Mouse (Mus musculus) cerebellum, postnatal 25 days (tissue): ENCODE data around the gene Idh2.
"Not testable (repeated sequence)": the region's sequence is repeated elsewhere in the genome, so short reads cannot be mapped to it uniquely, and the experiment has no call there.

Source experiments
- DNase-seq, 2 experiments: peaks; one replicate each; pipeline ENCODE4 v3.0.0; 2021; ENCODE audit warnings: mixed read lengths in 2 of 2

The Idh2 gene

GRCm38 (mm10) chr7:80115224-80115590 is at the start of gene Idh2:
Gene Idh2, minus strand, starts transcription at chr7:80115392.
- DNase-seq = peak; percentile 93 to 96

GRCm38 (mm10) chr7:80160945-80161306 is 45.7 kb upstream of the Idh2 start:
- peak in 1 of 2 experiments; percentile 19 for DNase-seq

DNA sequence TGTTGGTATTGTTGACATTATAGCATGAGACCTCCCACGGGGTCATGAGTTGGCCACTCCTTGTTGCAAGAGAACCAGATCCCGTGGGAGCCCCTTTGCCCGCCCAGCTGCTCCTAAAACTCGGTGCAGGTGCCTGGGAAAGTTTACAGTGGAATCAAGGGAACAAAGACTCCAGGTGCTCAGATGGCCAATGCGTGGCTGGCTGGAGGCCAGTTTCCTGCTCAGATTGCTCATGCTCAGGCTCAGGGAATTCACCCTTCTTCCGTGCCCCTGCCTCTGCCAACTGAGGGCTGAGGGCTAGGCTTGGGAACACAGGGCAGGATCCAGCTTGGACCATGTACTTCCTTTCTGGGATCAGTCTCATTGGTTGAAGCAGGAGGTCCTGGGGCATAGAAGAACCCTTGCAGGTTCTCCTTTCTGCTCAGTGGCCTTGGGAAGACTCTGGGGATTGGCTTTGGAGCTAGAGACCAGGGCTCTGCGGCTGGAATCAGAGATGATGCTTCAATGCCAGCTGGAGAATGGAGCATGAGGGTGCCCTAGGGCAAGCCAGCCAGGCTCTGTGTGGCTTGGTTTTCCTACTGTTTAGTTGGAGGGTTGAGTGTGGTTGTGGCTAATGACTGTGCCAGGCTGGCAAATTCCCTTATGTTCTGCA is 45.2 kb upstream of the Idh2 start:
- peak; percentile 22 to 47 for DNase-seq

- DNase-seq = no peak
These were observed 43.5 kb upstream of the Idh2 start for GRCm38 (mm10) chr7:80158496-80159268.

DNA sequence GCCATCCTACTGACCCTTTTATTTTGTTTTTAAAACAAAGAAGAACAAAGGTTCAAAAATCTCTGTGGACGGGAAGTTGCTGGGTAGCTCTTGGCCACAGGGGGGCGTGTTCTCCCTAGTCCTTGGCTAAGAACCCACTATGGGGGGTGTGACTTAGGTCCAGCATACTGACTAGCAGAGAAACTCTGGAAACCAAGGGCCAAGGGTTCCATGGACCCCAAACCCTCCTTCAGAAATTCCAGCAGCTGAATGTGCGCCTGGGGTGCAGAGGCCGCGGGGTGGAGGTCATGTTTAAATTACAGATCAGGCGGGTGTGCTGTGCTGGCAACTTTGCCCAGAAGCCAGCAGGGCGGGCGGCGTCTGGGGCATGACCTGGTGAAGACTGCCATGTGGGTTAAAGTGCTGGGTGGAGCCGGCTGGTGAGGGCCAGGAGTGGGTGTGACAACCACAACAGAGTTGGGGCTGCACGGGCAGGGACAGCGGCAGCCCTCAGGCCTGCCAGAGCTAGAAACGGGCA is 41.6 kb upstream of the Idh2 start:
- peak; percentile 14 to 48 for DNase-seq

GRCm38 (mm10) chr7:80154689-80155088 is 39.5 kb upstream of the Idh2 start:
- no peak for DNase-seq

GRCm38 (mm10) chr7:80152756-80153155 is 37.6 kb upstream of the Idh2 start:
- no peak for DNase-seq

DNA sequence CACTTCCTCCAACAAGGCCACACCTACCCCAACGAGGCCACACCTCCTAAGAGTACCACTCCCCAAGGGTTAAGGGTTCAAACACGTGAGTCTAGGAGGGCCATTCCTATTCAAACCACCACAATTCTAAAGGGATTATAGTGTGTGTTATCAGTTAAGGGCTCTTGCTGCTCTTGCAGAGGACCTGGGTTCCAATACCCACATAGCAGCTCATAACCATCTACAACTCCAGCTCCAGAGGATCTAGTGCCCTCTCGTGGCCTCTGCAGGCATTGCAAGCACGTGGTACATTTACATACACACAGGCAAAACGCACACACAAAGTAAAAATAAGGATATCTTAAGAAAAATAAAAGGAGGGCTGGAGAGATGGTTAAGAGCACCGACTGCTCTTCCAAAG is 37.0 kb upstream of the Idh2 start:
- DNase-seq = peak in 1 of 2 experiments; percentile 17

DNA sequence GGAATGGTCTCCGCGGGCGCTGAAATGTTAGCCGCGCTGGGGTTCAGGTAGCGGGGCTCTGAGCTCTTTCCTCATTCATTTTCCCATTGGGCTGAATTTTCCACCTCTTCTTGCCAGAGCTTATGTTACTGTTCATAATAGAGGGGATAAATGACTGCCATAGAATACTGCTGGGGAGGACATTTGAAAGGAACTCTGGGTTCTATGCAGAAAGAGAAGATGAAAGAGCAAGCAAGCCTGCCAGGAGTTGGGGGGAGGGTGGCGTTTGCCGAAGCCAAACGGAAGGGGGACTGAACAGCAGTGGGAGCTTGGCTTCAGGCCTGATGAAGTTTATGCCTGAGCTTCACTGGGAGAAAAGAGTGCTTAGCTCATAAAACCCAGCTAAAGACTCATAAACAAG is 34.2 kb upstream of the Idh2 start:
- DNase-seq = peak in 1 of 2 experiments; percentile 28

DNA sequence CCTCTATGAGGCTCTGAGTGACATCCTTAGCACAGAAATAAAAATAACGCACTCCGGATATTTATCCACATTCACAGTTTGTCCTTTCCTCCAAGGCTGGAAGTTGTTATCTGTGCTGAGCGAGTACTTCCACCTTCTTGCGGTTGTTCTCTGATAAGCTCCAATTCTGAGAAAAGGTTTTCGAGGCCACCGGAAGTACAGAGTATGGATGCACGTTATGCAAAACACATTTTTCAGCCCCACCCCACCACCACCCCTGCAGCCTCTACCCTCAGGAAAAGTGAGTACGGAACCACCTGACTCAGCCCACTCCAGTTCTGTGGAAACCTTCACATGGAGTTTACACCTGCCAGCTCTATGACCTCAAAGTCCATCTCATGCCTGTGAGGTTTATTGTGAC is 30.9 kb upstream of the Idh2 start:
- DNase-seq = no peak

DNA sequence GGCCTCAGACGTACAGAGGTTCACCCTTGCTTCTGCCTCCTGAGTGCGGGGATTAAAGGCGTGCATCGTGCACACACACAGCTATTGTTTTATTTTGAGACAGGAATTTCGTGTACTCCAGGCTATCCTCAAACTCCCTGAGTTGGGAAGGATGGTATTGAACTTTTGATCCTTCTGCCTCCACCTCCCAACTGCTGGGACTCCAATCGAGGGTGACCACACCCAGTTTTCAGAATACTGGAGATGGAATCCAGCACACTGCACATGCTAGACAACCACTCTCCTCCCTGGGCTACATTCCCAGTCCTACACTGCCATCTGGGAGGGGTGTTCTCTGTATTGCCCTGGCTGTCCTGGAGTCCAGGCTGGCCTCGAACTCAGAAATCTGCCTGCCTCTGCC is 29.5 kb upstream of the Idh2 start:
- DNase-seq = no peak

- peak; percentile 38 to 49 for DNase-seq
These were observed 28.4 kb upstream of the Idh2 start for GRCm38 (mm10) chr7:80143331-80144273.

GRCm38 (mm10) chr7:80140815-80141214 is 25.6 kb upstream of the Idh2 start:
- DNase-seq = peak; percentile 72 to 82

GRCm38 (mm10) chr7:80138375-80138774 is 23.2 kb upstream of the Idh2 start:
- no peak for DNase-seq

- DNase-seq = no peak
These were observed 20.0 kb upstream of the Idh2 start for GRCm38 (mm10) chr7:80135173-80135532.

- peak; percentile 63 to 74 for DNase-seq
These were observed 19.4 kb upstream of the Idh2 start for GRCm38 (mm10) chr7:80134454-80135172.

GRCm38 (mm10) chr7:80132541-80132940 is 17.3 kb upstream of the Idh2 start:
- peak; percentile 25 to 67 for DNase-seq

GRCm38 (mm10) chr7:80131315-80131714 is 16.1 kb upstream of the Idh2 start:
- DNase-seq = not testable (repeated sequence)

DNA sequence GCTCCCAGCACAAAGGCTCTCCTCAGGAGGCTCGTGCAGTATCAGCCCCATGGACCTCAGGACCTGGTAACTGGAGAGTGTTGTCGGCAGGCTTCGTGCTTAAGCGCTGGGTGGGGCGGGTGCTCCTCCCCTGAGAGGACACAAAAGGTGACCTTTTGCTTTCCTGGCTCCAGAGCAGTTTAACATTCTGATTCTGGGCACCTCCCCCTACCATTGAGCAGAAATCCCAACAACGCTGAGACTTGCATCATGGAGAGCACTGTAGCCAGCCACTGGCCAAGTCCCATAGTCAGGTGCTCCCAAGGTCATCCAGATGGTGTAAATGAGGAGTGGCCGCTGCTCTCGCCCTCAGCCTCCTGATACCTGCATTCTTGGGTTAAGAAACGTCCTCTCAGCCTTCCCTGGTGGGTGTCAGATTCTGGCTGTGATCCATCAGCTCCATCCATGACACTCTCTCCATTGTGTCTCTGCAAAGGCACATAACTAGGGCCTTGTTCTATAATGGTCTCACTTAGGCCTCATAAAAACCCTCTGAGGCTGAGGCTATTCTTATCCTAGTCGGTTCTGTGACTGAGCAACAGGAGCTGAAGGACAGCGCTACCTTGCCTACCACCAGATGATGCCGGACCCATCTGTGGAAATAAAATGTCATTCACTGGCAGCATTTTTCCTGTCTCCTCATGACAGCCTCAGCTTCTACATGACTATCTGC is 15.3 kb upstream of the Idh2 start:
- DNase-seq = no peak

DNA sequence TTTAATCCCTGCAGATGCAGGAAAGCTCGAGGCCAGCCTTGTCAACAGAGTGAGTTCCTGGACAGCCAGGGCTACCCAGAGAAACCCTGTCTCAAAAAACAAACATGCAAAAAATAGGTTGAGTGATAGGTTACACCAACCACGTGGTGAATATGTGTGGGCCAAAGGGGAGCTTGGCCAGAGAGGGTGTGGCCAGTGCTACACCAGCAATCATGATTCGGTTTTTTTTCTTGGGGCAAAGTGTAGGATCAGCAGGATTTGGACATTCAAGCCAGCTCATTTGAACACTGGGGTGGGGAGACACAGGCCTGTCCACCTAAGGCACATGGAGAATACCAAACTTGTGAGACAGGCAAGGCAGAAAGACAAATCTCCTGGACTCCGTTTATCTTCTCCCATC is 14.1 kb upstream of the Idh2 start:
- no peak for DNase-seq

DNA sequence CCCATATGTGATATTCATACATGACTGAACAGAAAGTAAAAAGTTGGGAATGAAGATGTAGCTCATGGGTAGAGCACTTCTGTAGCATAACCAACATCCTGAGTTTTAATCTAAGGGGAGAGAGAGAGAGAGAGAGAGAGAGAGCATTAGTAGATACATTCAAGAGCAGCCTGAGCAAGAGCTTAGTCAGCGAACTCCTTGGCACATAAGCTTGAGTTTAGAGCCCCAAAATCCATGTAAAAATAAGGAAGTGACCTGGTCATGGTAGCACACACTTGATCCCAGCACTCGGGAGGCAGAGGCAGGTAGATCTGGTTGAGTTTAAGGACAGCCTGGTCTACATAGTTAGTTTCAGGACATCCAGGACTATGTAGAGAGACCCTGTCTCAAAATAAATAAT is 8.5 kb upstream of the Idh2 start:
- no peak for DNase-seq

DNA sequence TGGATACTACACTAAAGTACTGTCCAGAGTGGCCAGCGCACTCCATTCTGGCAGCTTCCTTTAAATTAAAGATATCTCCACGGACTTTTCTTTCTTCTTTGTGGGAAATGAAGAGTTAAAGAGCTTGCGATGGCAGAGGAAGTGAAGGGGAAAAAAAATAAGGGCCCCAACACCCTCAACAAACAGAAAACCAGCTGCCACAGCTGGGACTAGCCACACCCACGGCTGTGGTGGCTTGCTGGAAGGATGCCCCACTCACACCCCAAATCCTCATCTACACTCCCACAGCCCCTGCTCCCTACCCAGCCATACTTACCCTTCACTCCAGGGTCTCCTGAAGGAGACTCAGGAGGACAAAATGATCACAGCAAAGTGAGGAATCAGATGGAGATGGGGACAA is 7.9 kb upstream of the Idh2 start:
- no peak for DNase-seq
